Mouse (Mus musculus) liver, adult 2 months (tissue): ENCODE results near the gene Car8. TPM values are rescaled to one million over a fixed set of nuclear protein-coding genes. Genes with fewer than 3 reads are reported as not detected.
"Not testable (repeated sequence)": the region's sequence is repeated elsewhere in the genome, so short reads cannot be mapped to it uniquely, and the experiment has no call there.

Source experiments
- DNase-seq: peaks from one replicate; pipeline ENCODE4 v3.0.0-alpha.2; 2011; ENCODE audit warnings: low read depth, low spot score; ENCODE audit errors: extremely low read depth
- H3K27ac ChIP-seq: fragments of 200-500 bp; replicated peaks from 2 replicates; pipeline ENCODE4 v1.5.1; 2012; ENCODE audit warnings: low read depth, mild to moderate bottlenecking, control low read depth, inconsistent platforms, low read length; ENCODE audit not compliant: insufficient read depth
- H3K27me3 ChIP-seq: fragments of 200-500 bp; 2 replicates; pipeline ENCODE4 v1.6.1; 2012; ENCODE audit warnings: mild to moderate bottlenecking, moderate library complexity, low read length, inconsistent platforms; ENCODE audit not compliant: control insufficient read depth, insufficient read depth
- H3K36me3 ChIP-seq: fragments of 200-500 bp; 2 replicates; pipeline ENCODE4 v1.6.1; 2012; ENCODE audit warnings: low read length, inconsistent platforms; ENCODE audit not compliant: control insufficient read depth, insufficient read depth
- H3K4me1 ChIP-seq: fragments of 200-500 bp; 2 replicates; pipeline ENCODE4 v1.6.1; 2011; ENCODE audit warnings: low read length; ENCODE audit not compliant: control insufficient read depth, insufficient read depth
- H3K4me3 ChIP-seq: fragments of 200-500 bp; 2 replicates; pipeline ENCODE4 v1.5.1; 2011; ENCODE audit warnings: low read depth, mild to moderate bottlenecking, control low read depth, low read length, moderate library complexity; ENCODE audit not compliant: insufficient read depth
- H3K79me2 ChIP-seq: fragments of 200-500 bp; 2 replicates; pipeline ENCODE4 v1.6.1; 2012; ENCODE audit warnings: inconsistent platforms, mild to moderate bottlenecking, low read length, moderate library complexity; ENCODE audit not compliant: control insufficient read depth, insufficient read depth
- H3K9ac ChIP-seq: fragments of 200-500 bp; 2 replicates; pipeline ENCODE4 v1.6.1; 2012; ENCODE audit warnings: low read depth, mild to moderate bottlenecking, control low read depth, inconsistent platforms, low read length
- CTCF ChIP-seq: fragments of 200-500 bp; IDR thresholded peaks from 2 replicates; pipeline ENCODE4 v1.5.1; 2011; ENCODE audit warnings: low read depth, low read length, control low read depth
- POLR2A ChIP-seq: fragments of 200-500 bp; IDR thresholded peaks from 2 replicates; pipeline ENCODE4 v1.6.1; 2011; ENCODE audit warnings: low read length, control low read depth; ENCODE audit not compliant: insufficient read depth; ENCODE audit errors: extremely low read depth
- WGBS: fragments of 180-500 bp; shearing (Covaris S2); methylation state at CpG from one replicate; pipeline ENCODE4 v1.1.7; 2018; 5-methylcytosine and 5-hydroxymethylcytosine counted together
- polyA plus RNA-seq: library from polyadenylated mRNA; depleted of rRNA; stranded (reverse); fragments of >200 nt; gene quantifications from 2 replicates; pipeline ENCODE4 v1.2.3, GENCODE M21; 2012
- total RNA-seq: library from RNA; depleted of rRNA; stranded (reverse); fragments of >200 nt; gene quantifications from 2 replicates; pipeline ENCODE4 v1.2.3, GENCODE M21; 2014

Gene Car8
- total and polyA plus RNA-seq, 2 experiments: 12.1 to 78.2 TPM

- H3K27me3 ChIP-seq: no peaks in the 10 kb centered on the region
- no peak for TF ChIP-seq POLR2A
- TF ChIP-seq CTCF: no peak
- H3K4me1 ChIP-seq: peaks cover 1% of the 10 kb centered on the region; the same call in 1 of the 2 replicates
- no peak overlapping the region for H3K9ac ChIP-seq
- no peak overlapping the region for H3K4me3 ChIP-seq
- H3K36me3 ChIP-seq: peaks cover 5% of the 10 kb centered on the region; the same call in 1 of the 2 replicates
- peaks cover 7% of the 10 kb centered on the region; the same call in 1 of the 2 replicates for H3K79me2 ChIP-seq
- no peak overlapping the region for H3K27ac ChIP-seq
- 77% methylated on average over 5 of the region's 5 CpGs for WGBS
- DNase-seq: no peak
These were observed 38.8 kb downstream of the Car8 start for GRCm38 (mm10) chr4:8200081-8200480.

DNA sequence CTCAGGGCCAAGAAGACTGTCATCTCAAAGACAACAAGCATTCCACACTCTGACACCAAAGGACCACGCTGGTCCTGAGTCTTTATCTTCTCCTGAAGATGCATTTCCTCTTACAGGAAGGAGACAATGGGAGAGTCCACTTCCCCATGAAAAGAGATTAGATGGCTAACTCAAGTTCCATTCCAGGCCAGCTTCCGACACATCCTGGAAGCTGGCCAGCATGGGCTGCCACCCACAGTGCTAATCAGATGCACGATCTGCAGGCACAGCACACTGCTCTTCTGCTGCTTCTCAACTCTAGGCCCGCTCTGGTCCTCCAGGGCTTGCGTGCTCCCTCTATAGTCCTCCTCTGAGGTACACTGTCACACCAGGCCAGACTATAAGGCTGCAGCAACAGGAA lies 40.8 kb downstream of the Car8 start:
- H3K36me3 ChIP-seq: peaks cover 2% of the 10 kb centered on the region; the same call in 1 of the 2 replicates
- no peak overlapping the region for H3K9ac ChIP-seq
- DNase-seq: no peak
- H3K27ac ChIP-seq: peak overlapping the region; percentile 15; the same call in 1 of the 2 replicates
- no peak for TF ChIP-seq POLR2A
- no peak for TF ChIP-seq CTCF
- H3K27me3 ChIP-seq: no peaks in the 10 kb centered on the region
- WGBS: 55% methylated on average over 5 of the region's 5 CpGs
- H3K79me2 ChIP-seq: peaks cover 7% of the 10 kb centered on the region; the same call in 1 of the 2 replicates
- H3K4me3 ChIP-seq: no peak overlapping the region
- H3K4me1 ChIP-seq: peaks cover 1% of the 10 kb centered on the region; the same call in 1 of the 2 replicates

- H3K27ac ChIP-seq: no peak overlapping the region
- no peaks in the 10 kb centered on the region for H3K4me1 ChIP-seq
- peaks cover 5% of the 10 kb centered on the region; the same call in 1 of the 2 replicates for H3K36me3 ChIP-seq
- 59% methylated on average over 4 of the region's 4 CpGs for WGBS
- TF ChIP-seq CTCF: peak; percentile 35; the same call in 1 of the 2 replicates
- TF ChIP-seq POLR2A: no peak
- H3K79me2 ChIP-seq: peaks cover 3% of the 10 kb centered on the region; the same call in 1 of the 2 replicates
- no peaks in the 10 kb centered on the region for H3K27me3 ChIP-seq
- no peak overlapping the region for H3K4me3 ChIP-seq
- DNase-seq: peak; percentile 52
- H3K9ac ChIP-seq: no peak overlapping the region
These were observed 48.4 kb downstream of the Car8 start for GRCm38 (mm10) chr4:8190441-8190840.

DNA sequence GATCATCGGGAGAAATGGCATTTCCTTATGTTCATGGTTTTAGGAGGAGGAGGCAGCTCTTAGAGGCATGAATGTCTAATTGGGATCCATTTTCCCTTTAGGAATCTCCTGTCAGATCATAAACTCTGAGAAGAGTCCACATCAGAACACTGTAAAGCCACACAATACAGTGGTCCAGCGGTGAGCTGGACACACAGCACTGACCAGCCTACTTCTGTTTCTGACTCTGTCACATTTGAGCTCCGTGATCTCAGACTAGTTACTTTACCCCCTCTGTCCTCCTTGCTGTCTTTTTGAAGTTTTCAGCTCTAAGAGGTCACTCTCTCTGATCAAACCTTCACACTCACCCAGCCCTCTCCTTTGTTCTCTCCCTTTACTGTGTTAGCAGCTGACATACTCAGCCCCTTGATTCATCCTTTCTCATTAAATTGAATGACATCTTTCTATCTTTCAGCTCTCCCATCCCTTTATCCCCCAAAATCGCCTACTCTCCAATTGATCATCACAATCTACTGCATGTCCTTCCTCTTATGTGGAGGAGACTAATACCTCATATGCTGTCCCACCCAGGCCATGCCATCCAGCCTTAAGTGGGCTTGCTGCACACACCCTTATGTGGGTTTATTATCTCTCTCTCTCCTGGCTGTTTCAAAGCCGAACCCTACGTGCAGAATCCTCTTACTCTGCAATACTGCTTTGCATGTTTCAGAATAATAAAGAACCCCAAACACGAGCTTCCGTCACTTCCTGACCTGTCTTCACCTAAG lies 51.7 kb downstream of the Car8 start:
- TF ChIP-seq CTCF (no peak), POLR2A (no peak)
- 93% methylated on average over 8 of the region's 8 CpGs for WGBS
- Histone ChIP-seq H3K79me2 (peaks cover 3% of the 10 kb centered on the region; the same call in 1 of the 2 replicates), H3K36me3 (peaks cover 24% of the 10 kb centered on the region), H3K4me3 (no peak overlapping the region), H3K27me3 (no peaks in the 10 kb centered on the region), H3K27ac (no peak overlapping the region), H3K4me1 (no peaks in the 10 kb centered on the region), H3K9ac (no peak overlapping the region)
- no peak for DNase-seq

DNA sequence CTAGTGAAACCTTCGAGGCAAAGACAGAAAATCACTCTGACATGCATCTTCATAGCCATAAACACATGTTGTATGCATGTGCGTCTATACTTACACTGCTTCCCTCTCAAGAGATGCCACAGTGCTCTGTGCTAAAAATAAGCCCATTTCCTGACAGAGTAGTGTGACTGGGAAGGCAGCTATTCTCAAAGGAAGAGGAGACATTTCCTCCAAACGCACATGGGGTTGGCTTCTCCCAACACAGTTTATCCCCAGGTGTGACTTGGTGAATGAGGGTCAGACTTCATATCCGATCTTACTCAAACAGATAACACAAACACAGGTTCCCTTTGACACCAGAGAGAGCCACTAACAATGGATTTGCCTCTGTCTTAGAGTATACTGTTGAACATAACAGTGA lies 58.3 kb downstream of the Car8 start:
- no peak overlapping the region for H3K9ac ChIP-seq
- no peaks in the 10 kb centered on the region for H3K27me3 ChIP-seq
- no peak for DNase-seq
- 75% methylated on average over 4 of the region's 4 CpGs for WGBS
- TF ChIP-seq POLR2A: no peak
- no peak for TF ChIP-seq CTCF
- H3K4me3 ChIP-seq: no peak overlapping the region
- H3K27ac ChIP-seq: no peak overlapping the region
- 0 out of 2 replicates have a peak, but pooled peaks cover 3% of the 10 kb centered on the region for H3K79me2 ChIP-seq
- peaks cover 43% of the 10 kb centered on the region for H3K36me3 ChIP-seq
- peaks cover 2% of the 10 kb centered on the region for H3K4me1 ChIP-seq

DNA sequence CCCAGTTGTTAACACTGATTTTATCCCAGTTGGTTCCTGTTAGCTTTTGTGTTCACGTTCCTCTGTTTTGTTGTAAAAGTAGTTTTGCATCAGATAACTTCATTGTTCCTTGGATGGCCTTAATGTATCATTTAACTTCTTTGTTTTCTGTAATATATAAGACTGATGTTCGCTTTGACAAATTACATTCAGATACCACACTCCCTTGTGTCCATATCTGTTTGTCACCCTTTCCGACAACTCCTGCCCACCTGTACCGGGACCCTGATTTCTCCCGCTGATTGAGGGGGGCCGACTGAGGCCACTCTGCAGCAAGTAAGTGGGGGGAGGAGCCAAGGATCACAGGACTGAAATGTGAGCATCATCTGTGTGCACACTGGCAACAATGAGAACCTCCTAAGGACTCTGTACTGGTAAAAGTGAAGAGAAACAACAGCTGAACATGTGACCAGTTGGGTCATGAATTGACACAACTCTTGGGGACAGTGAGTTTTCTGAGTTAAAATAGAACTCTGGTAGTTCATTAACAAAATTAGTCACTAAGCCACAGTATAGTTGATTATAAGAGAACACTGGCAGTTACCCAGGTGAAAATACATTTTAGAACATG lies 84.1 kb downstream of the Car8 start:
- Histone ChIP-seq H3K9ac (no peak overlapping the region), H3K79me2 (peaks cover 5% of the 10 kb centered on the region; the same call in 1 of the 2 replicates), H3K4me3 (no peak overlapping the region), H3K4me1 (no peaks in the 10 kb centered on the region), H3K27me3 (no peaks in the 10 kb centered on the region), H3K36me3 (peaks cover 17% of the 10 kb centered on the region), H3K27ac (no peak overlapping the region)
- 90% methylated on average over 6 of the region's 6 CpGs for WGBS
- DNase-seq: peak; percentile 8
- TF ChIP-seq POLR2A (no peak), CTCF (no peak)

GRCm38 (mm10) chr4:8153926-8154325 lies 84.9 kb downstream of the Car8 start:
- not testable (repeated sequence) for H3K79me2 ChIP-seq

More at GRCm38 (mm10) chr4:8153926-8154325, 84.9 kb downstream of the Car8 start:
- not testable (repeated sequence) for H3K9ac ChIP-seq, H3K4me3 ChIP-seq, H3K27me3 ChIP-seq, H3K4me1 ChIP-seq, DNase-seq, H3K27ac ChIP-seq
- 96% methylated on average over 5 of the region's 5 CpGs for WGBS
- H3K36me3 ChIP-seq: peaks cover 18% of the 10 kb centered on the region
